Mouse (Mus musculus): ENCODE data around the gene Hykk. TPM values are rescaled to one million over a fixed set of nuclear protein-coding genes. Genes with fewer than 3 reads are reported as not detected.
"Not testable (repeated sequence)": the region's sequence is repeated elsewhere in the genome, so short reads cannot be mapped to it uniquely, and the experiment has no call there.

Gene Hykk
- total RNA-seq, 2 experiments from 2014 or later: 3.0 to 3.1 TPM

DNA sequence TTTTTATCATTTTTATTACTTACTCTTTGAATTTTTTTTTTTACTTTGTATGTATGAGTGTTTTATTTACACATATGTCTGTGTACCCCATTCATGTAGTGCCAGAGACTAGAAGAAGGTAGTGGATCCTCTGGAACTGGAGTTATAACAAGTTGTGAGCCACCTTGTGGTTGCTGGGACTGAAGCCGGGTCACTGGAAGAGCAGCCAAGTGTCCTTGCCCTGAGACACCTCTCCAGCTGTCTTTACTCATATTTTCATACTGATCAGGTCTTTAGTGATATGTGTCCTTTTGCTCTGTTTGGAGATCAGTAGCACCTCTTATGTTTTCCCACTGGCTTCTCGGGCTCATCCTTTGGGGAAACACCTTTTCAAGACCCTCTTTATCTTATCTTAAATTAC, 27.4 kb downstream of the Hykk start:
- H3K27ac ChIP-seq: no peak overlapping the region
- no peak for DNase-seq (ENCODE audit: low spot score in 2 of 2)

GRCm38 (mm10) chr9:54946256-54946655, 29.2 kb downstream of the Hykk start:
- TF ChIP-seq CTCF (conservative IDR thresholded peaks at IDR 0.05): no peak
- H3K4me3 ChIP-seq: no peak overlapping the region
- H3K27ac ChIP-seq: peak overlapping the region; percentile 59; the same call in 1 of the 2 replicates
- peak in 1 of 2 experiments; percentile 14 for DNase-seq (ENCODE audit: low spot score in 2 of 2)

More for the DNA sequence above, 27.4 kb downstream of the Hykk start:
- H3K4me3 ChIP-seq: no peak overlapping the region
- no peak for TF ChIP-seq CTCF (conservative IDR thresholded peaks at IDR 0.05)

DNA sequence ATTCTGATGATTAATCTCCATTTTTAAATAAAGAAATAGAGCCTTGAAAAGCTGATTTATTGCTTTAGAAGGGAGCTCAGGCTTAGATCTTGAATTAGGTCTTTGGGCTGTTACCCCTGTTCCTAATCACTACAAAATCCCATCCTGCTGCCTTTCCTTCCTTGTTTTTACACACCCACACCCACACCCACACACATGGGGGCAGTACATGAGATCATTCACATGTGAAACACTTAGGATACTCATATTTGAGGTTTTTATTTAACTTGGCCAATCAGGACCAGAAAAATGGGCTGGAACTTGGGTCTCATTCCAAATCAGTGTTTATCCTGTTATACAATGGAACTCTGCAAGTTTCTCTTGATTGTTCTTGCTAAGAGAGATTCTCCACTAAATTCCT, 32.4 kb downstream of the Hykk start:
- no peak for TF ChIP-seq CTCF (conservative IDR thresholded peaks at IDR 0.05)
- no peak for DNase-seq (ENCODE audit: low spot score in 2 of 2)
- Histone ChIP-seq H3K4me3 (no peak overlapping the region), H3K27ac (no peak overlapping the region)

DNA sequence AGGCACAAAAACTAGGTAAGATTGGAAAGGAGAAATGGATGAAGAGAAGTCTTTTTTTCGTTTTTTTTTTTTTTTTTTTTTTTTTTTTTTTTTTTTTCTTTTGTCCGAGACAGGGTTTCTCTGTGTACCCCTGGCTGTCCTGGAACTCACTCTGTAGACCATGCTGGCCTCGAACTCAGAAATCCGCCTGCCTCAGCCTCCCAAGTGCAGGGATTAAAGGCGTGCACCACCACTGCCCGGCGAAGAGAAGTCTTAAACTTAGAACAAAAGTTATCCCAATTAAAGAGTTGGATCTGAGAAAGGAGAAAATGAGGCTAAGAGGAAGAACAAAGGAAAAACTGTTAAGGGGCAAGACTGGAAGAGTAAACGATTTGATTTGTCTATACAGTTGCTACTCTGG, 33.1 kb downstream of the Hykk start:
- H3K4me3 ChIP-seq: peak overlapping the region; percentile 83
- DNase-seq (ENCODE audit: low spot score in 2 of 2): not testable (repeated sequence)
- H3K27ac ChIP-seq: peak overlapping the region; percentile 95

GRCm38 (mm10) chr9:54950575-54951321, 33.7 kb downstream of the Hykk start, which contains the start of the genes Psma4 and AY074887:
Psma4 (plus strand) TSS chr9:54950790.
AY074887 (minus strand) TSS chr9:54950998.
- DNase-seq (ENCODE audit: low spot score in 2 of 2): peak; percentile 85 to 86
- H3K4me3 ChIP-seq: peak within 1 kb of the TSS; percentile 83
- TF ChIP-seq CTCF (conservative IDR thresholded peaks at IDR 0.05): no peak
- H3K27ac ChIP-seq: peak within 1 kb of the TSS; percentile 95

GRCm38 (mm10) chr9:54961059-54961458, 44.0 kb downstream of the Hykk start:
- no peak for TF ChIP-seq CTCF (conservative IDR thresholded peaks at IDR 0.05)
- Histone ChIP-seq H3K27ac (no peak overlapping the region), H3K4me3 (no peak overlapping the region)
- no peak for DNase-seq (ENCODE audit: low spot score in 2 of 2)

- no peak overlapping the region for H3K4me3 ChIP-seq
- H3K27ac ChIP-seq: no peak overlapping the region
- DNase-seq (ENCODE audit: low spot score in 2 of 2): no peak
- no peak for TF ChIP-seq CTCF (conservative IDR thresholded peaks at IDR 0.05)
These were observed 46.6 kb downstream of the Hykk start for GRCm38 (mm10) chr9:54963669-54964068.

- Histone ChIP-seq H3K27ac (no peak overlapping the region), H3K4me3 (no peak overlapping the region)
- no peak for DNase-seq (ENCODE audit: low spot score in 2 of 2)
- no peak for TF ChIP-seq CTCF (conservative IDR thresholded peaks at IDR 0.05)
These were observed 53.0 kb downstream of the Hykk start for GRCm38 (mm10) chr9:54969972-54970637.

DNA sequence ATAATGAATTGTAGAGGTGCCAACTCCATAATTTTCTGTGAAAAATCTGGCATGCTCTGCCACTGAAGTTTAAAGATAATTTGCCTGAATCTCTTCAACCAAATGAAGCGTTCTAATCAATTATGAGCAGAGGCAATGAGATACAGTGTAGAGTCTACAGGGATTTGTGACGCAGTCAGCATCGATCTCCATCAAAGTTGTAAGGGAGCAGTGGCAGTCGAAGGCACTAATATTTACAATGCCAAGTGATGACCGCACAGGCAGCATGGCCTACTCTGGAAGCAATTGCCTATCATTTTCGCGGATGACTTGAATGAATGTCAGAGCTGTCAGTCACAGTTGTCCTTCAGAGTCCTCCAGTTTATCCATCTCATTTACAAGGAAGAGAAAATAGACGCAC, 63.6 kb downstream of the Hykk start, which contains the start of gene Chrna5:
Gene Chrna5, plus strand, starts transcription at position 207 of the 400 bp plus-strand sequence.
- no peak for DNase-seq (ENCODE audit: low spot score in 2 of 2)
- no peak within 1 kb of the TSS for H3K27ac ChIP-seq
- H3K4me3 ChIP-seq: peak within 1 kb of the TSS; percentile 53
- no peak for TF ChIP-seq CTCF (conservative IDR thresholded peaks at IDR 0.05)

DNA sequence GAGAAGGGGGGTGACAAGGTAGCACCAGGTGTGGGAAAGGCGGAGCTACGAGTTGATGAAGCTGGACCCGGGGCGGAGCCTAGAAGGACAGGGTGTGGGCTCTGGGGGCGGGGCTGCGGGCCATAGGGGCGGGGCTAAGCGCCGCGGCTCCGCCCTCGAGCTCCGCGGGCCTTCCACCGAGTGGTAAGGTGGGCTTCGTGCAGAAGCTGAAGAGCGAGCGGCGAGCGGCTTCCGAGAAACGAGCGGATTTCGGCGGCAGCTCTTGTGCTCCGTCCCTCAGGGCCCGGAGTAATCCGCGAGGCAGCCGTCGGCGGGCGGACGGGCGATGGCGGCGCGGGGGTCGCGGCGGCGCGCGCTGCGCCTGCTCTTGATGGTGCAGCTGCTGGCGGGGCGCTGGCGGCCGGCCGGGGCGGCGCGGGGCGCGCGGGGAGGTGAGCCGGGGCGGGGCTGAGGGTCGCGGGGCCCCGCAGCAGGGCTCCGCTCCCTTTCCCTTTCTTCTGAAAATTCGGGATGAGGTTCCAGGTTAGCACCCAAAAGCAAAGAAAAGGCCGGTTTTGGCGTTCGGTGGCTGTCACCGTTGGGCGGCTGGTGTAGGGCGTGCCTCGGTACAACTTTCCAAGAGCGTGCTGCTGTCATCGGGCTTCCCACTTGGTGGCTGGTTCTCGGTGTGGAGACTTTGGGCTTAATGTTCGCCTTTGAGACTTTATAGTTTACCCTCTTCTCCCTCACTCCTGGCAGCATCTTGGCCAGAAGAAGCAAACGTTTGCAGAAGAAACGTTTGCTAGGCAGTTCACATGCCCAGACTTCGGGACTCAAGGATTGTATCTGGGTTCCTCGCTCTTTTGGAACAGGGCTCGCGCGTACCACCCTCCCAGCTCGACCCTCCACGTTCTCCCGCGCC, 64.5 kb downstream of the Hykk start:
- DNase-seq (ENCODE audit: low spot score in 2 of 2): peak in 1 of 2 experiments; percentile 17
- no peak overlapping the region for H3K27ac ChIP-seq
- peak overlapping the region; percentile 53 for H3K4me3 ChIP-seq
- TF ChIP-seq CTCF (conservative IDR thresholded peaks at IDR 0.05): no peak

GRCm38 (mm10) chr9:54982401-54982800, 65.3 kb downstream of the Hykk start:
- no peak overlapping the region for H3K27ac ChIP-seq
- TF ChIP-seq CTCF (conservative IDR thresholded peaks at IDR 0.05): no peak
- H3K4me3 ChIP-seq: peak overlapping the region; percentile 53
- no peak for DNase-seq (ENCODE audit: low spot score in 2 of 2)

GRCm38 (mm10) chr9:54990362-54990761, 73.3 kb downstream of the Hykk start:
- Histone ChIP-seq H3K27ac (no peak overlapping the region), H3K4me3 (no peak overlapping the region)
- TF ChIP-seq CTCF (conservative IDR thresholded peaks at IDR 0.05): no peak
- DNase-seq (ENCODE audit: low spot score in 2 of 2): no peak

- no peak overlapping the region for H3K27ac ChIP-seq
- no peak for TF ChIP-seq CTCF (conservative IDR thresholded peaks at IDR 0.05)
- no peak overlapping the region for H3K4me3 ChIP-seq
- no peak for DNase-seq (ENCODE audit: low spot score in 2 of 2)
These were observed 77.3 kb downstream of the Hykk start for GRCm38 (mm10) chr9:54994381-54994780.

All from layer of hippocampus, adult 2 months (tissue).